Mouse (Mus musculus) telencephalon, adult 2 months (tissue): ENCODE measurements around the gene Cadm1.

Source experiments
- DNase-seq: peaks from one replicate; pipeline ENCODE4 v3.0.0-alpha.2; 2011; ENCODE audit warnings: low read depth, low spot score

Cadm1 gene

GRCm38 (mm10) chr9:47529602-47530450 lies at the start of gene Cadm1:
Cadm1 (plus strand) TSS chr9:47530173.
- peak; percentile 91 for DNase-seq

- DNase-seq: no peak
Observed at GRCm38 (mm10) chr9:47484506-47484905, 45.5 kb upstream of the Cadm1 start.

GRCm38 (mm10) chr9:47485186-47485585 lies 44.8 kb upstream of the Cadm1 start:
- no peak for DNase-seq

GRCm38 (mm10) chr9:47499761-47500160 lies 30.2 kb upstream of the Cadm1 start:
- DNase-seq: no peak

- no peak for DNase-seq
Observed at GRCm38 (mm10) chr9:47505956-47506355, 24.0 kb upstream of the Cadm1 start.

GRCm38 (mm10) chr9:47506876-47507275 lies 23.1 kb upstream of the Cadm1 start:
- no peak for DNase-seq

- no peak for DNase-seq
Observed at GRCm38 (mm10) chr9:47508109-47508508, 21.9 kb upstream of the Cadm1 start.

- DNase-seq: no peak
Observed at GRCm38 (mm10) chr9:47512521-47512920, 17.5 kb upstream of the Cadm1 start.

GRCm38 (mm10) chr9:47514318-47514717 lies 15.7 kb upstream of the Cadm1 start:
- DNase-seq: no peak

- no peak for DNase-seq
Observed at GRCm38 (mm10) chr9:47516238-47516637, 13.7 kb upstream of the Cadm1 start.

- no peak for DNase-seq
Observed at GRCm38 (mm10) chr9:47527290-47527689, 2.7 kb upstream of the Cadm1 start.

GRCm38 (mm10) chr9:47527741-47528140 lies 2.2 kb upstream of the Cadm1 start:
- peak; percentile 79 for DNase-seq

- no peak for DNase-seq
Observed at GRCm38 (mm10) chr9:47529182-47529581, 791 bp upstream of the Cadm1 start.

- DNase-seq: no peak
Observed at GRCm38 (mm10) chr9:47530544-47530921, 560 bp downstream of the Cadm1 start.

- no peak for DNase-seq
Observed at GRCm38 (mm10) chr9:47530922-47531850, 1.2 kb downstream of the Cadm1 start.

- DNase-seq: no peak
Observed at GRCm38 (mm10) chr9:47532215-47532865, 2.4 kb downstream of the Cadm1 start.

GRCm38 (mm10) chr9:47533461-47533860 lies 3.5 kb downstream of the Cadm1 start:
- DNase-seq: no peak

GRCm38 (mm10) chr9:47534573-47535475 lies 4.9 kb downstream of the Cadm1 start:
- no peak for DNase-seq

GRCm38 (mm10) chr9:47545245-47545644 lies 15.3 kb downstream of the Cadm1 start:
- DNase-seq: no peak

GRCm38 (mm10) chr9:47545667-47546066 lies 15.7 kb downstream of the Cadm1 start:
- DNase-seq: no peak

- no peak for DNase-seq
Observed at GRCm38 (mm10) chr9:47548402-47548801, 18.4 kb downstream of the Cadm1 start.
